Mouse (Mus musculus): Measurements from ENCODE around the gene Cxcl10. TPM values are rescaled to one million over a fixed set of nuclear protein-coding genes. Genes with fewer than 3 reads are reported as not detected.
A peak's percentile ranks its signal among the peaks of the same experiment; 100 is the strongest.

Cxcl10 gene
- polyA plus RNA-seq, 1 experiment from 2014 or later, result 29.8 TPM

GRCm38 (mm10) chr5:92376795-92377405, 28.2 kb upstream of the Cxcl10 start:
- no peaks in the 10 kb centered on the region for H3K79me2 ChIP-seq (ENCODE audit: inconsistent target)
- 91% methylated on average over 12 of the region's 13 CpGs for WGBS (ENCODE audit: missing documents)
- H3K36me3 ChIP-seq (ENCODE audit: inconsistent target), result no peaks in the 10 kb centered on the region
- H3K27ac ChIP-seq, result no peak overlapping the region
- no peak overlapping the region for H3K4me3 ChIP-seq (ENCODE audit: inconsistent target)

- peak overlapping the region; percentile 92 for H3K27ac ChIP-seq
- no peaks in the 10 kb centered on the region for H3K36me3 ChIP-seq (ENCODE audit: inconsistent target)
- H3K79me2 ChIP-seq (ENCODE audit: inconsistent target), result no peaks in the 10 kb centered on the region
- H3K4me3 ChIP-seq (ENCODE audit: inconsistent target), result peak overlapping the region; percentile 19; the same call in 1 of the 2 replicates
- 7% methylated on average over 17 of the region's 17 CpGs for WGBS (ENCODE audit: missing documents)
Measured at GRCm38 (mm10) chr5:92375368-92375767, 26.7 kb upstream of the Cxcl10 start.

GRCm38 (mm10) chr5:92374721-92375142, 26.0 kb upstream of the Cxcl10 start:
- WGBS (ENCODE audit: missing documents), result 1% methylated on average over 6 of the region's 6 CpGs
- H3K4me3 ChIP-seq (ENCODE audit: inconsistent target), result peak overlapping the region; percentile 19; the same call in 1 of the 2 replicates
- H3K79me2 ChIP-seq (ENCODE audit: inconsistent target), result no peaks in the 10 kb centered on the region
- peak overlapping the region; percentile 92 for H3K27ac ChIP-seq
- no peaks in the 10 kb centered on the region for H3K36me3 ChIP-seq (ENCODE audit: inconsistent target)

- no peak overlapping the region for H3K4me3 ChIP-seq (ENCODE audit: inconsistent target)
- H3K36me3 ChIP-seq (ENCODE audit: inconsistent target), result no peaks in the 10 kb centered on the region
- 20% methylated on average over 2 of the region's 2 CpGs for WGBS (ENCODE audit: missing documents)
- H3K27ac ChIP-seq, result no peak overlapping the region
- H3K79me2 ChIP-seq (ENCODE audit: inconsistent target), result no peaks in the 10 kb centered on the region
Measured at GRCm38 (mm10) chr5:92372605-92373004, 23.9 kb upstream of the Cxcl10 start.

GRCm38 (mm10) chr5:92371361-92371976, 22.8 kb upstream of the Cxcl10 start:
- Histone ChIP-seq H3K79me2 (ENCODE audit: inconsistent target) (no peaks in the 10 kb centered on the region), H3K27ac (no peak overlapping the region), H3K36me3 (ENCODE audit: inconsistent target) (no peaks in the 10 kb centered on the region), H3K4me3 (ENCODE audit: inconsistent target) (no peak overlapping the region)
- 85% methylated on average over 14 of the region's 14 CpGs for WGBS (ENCODE audit: missing documents)

DNA sequence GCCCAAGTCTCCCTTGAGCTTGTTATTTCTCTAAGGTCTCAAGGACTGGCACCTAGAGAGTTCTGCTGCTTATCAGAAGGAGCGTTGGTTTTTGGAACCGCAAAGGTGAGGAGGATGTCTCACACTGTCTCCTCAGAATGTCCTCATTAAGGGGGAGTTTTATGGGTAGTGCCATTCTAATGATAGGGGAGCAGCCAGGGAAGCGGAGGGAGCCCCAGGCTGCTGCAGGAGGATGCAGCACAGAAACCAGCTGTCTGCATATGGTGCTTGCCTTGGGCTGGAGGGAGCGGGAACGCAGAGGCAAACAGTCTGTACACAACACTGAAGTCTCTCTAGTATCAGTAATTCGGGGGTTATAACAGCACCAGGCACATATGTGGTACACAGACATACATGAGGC, 22.2 kb upstream of the Cxcl10 start:
- H3K27ac ChIP-seq, result no peak overlapping the region
- no peak overlapping the region for H3K4me3 ChIP-seq (ENCODE audit: inconsistent target)
- 98% methylated on average over 6 of the region's 6 CpGs for WGBS (ENCODE audit: missing documents)
- no peaks in the 10 kb centered on the region for H3K79me2 ChIP-seq (ENCODE audit: inconsistent target)
- no peaks in the 10 kb centered on the region for H3K36me3 ChIP-seq (ENCODE audit: inconsistent target)

DNA sequence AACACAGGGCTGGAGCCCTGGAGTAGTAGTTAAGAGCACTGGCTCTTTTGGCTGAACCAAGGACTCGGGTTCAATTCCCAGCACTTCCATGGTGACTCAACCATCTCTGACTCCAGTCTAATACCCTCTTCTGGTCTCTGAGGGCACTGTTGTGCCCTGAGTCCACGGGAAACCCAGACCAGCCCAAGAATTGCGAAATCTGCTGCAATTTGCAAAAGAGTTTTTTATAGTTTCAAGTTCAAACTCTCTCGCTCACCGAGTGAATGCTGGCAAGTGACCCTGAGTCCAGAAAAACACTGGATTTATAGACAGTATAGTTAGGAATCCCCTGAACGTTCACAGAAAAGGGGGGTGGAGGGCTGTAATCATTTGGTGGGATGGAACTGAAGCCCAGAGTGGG, 21.7 kb upstream of the Cxcl10 start:
- WGBS (ENCODE audit: missing documents), result 35% methylated on average over 6 of the region's 6 CpGs
- no peak overlapping the region for H3K27ac ChIP-seq
- no peaks in the 10 kb centered on the region for H3K79me2 ChIP-seq (ENCODE audit: inconsistent target)
- no peak overlapping the region for H3K4me3 ChIP-seq (ENCODE audit: inconsistent target)
- H3K36me3 ChIP-seq (ENCODE audit: inconsistent target), result no peaks in the 10 kb centered on the region

DNA sequence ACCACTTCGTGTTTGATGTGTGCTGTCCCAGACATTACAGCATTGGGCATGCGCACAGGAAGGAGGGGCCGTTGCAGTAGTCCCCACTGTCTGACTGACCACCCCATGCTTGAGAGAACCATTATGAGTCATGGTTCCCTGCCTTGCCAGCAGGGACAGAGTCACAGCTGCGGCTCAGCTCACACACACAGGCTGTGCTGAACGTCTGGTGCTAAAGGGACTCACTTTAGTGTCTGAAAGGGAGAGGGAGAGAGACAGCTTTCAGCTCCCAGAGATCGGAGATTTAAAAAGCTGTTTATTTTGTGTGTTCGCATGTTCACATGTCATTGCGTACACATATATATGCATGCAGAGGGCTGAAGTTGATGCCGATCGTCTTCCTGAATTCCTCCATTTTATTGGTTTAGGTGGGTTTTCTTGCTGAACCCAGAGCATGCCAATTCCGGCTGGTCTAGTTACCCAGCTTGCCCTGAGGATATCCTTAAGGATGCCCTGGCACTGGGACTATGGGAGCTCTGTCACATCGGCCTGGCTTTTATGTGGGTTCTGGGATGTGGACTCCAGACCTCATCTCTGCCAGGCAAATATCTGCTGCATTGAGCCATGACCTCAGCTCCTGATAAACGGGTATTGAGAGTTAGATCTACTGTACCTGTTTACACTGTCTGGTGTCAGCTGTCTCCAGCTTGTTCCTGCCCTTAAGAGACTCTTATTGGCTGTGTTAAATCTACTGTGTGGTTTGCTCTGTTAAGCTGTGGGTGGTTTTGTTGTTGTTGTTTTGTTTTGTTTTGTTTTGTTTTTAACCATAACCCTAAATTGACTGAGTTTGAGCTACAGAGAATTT, 20.7 kb upstream of the Cxcl10 start:
- Histone ChIP-seq H3K36me3 (ENCODE audit: inconsistent target) (no peaks in the 10 kb centered on the region), H3K79me2 (ENCODE audit: inconsistent target) (no peaks in the 10 kb centered on the region), H3K27ac (peak overlapping the region; percentile 42), H3K4me3 (ENCODE audit: inconsistent target) (no peak overlapping the region)
- WGBS (ENCODE audit: missing documents), result 59% methylated on average over 13 of the region's 13 CpGs

- H3K4me3 ChIP-seq (ENCODE audit: inconsistent target), result no peak overlapping the region
- H3K79me2 ChIP-seq (ENCODE audit: inconsistent target), result no peaks in the 10 kb centered on the region
- 6% methylated on average over 9 of the region's 10 CpGs for WGBS (ENCODE audit: missing documents)
- H3K27ac ChIP-seq, result peak overlapping the region; percentile 42
- H3K36me3 ChIP-seq (ENCODE audit: inconsistent target), result no peaks in the 10 kb centered on the region
Measured at GRCm38 (mm10) chr5:92368392-92368791, 19.7 kb upstream of the Cxcl10 start.

DNA sequence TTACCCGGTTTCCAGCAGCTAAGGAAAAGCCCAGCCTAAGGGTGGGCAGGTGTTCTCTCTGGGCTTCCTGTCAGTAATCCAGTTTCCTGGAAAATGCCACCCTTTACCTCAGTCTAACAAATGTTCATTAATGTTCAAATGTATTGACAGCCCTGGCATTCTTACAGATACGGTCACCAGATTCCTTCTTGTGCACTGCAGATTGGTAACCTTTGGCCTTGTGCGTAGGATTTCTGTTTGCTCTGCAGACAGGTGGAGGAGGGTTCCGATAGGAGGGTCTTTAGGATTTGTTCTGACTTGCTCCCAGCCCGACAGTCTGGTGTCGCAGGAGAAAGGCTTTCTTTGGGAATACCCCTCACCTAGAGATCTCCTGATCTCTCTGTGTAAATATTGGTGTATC, 17.9 kb upstream of the Cxcl10 start:
- Histone ChIP-seq H3K4me3 (ENCODE audit: inconsistent target) (no peak overlapping the region), H3K79me2 (ENCODE audit: inconsistent target) (no peaks in the 10 kb centered on the region), H3K27ac (no peak overlapping the region), H3K36me3 (ENCODE audit: inconsistent target) (no peaks in the 10 kb centered on the region)
- WGBS (ENCODE audit: missing documents), result 94% methylated on average over 6 of the region's 6 CpGs

- Histone ChIP-seq H3K36me3 (ENCODE audit: inconsistent target) (no peaks in the 10 kb centered on the region), H3K79me2 (ENCODE audit: inconsistent target) (no peaks in the 10 kb centered on the region)
- 92% methylated on average over 9 of the region's 11 CpGs for WGBS (ENCODE audit: missing documents)
Measured at GRCm38 (mm10) chr5:92365146-92365705, 16.5 kb upstream of the Cxcl10 start.

DNA sequence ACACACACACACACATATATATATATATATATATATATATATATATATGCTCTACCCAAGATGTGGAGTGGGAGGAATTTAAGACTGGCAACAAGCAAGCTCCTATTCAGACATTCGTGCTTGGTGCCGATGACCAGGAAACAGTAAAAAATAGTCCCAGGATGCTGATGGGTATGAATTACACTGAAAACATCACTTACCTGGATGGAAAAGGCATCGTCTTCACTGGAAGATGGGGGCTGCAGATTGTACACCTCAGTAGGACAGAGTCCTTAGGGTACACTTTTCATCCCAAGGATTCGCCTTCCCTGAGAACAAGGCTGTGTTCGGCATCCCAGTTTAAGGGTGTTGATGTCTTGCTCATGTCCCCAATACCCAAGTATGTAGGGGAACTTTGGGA, 15.3 kb upstream of the Cxcl10 start:
- no peak overlapping the region for H3K27ac ChIP-seq
- WGBS (ENCODE audit: missing documents), result 100% methylated on average over 3 of the region's 5 CpGs
- H3K4me3 ChIP-seq (ENCODE audit: inconsistent target), result no peak overlapping the region

More at GRCm38 (mm10) chr5:92365146-92365705, 16.5 kb upstream of the Cxcl10 start:
- Histone ChIP-seq H3K27ac (no peak overlapping the region), H3K4me3 (ENCODE audit: inconsistent target) (no peak overlapping the region)

GRCm38 (mm10) chr5:92363179-92363578, 14.5 kb upstream of the Cxcl10 start:
- Histone ChIP-seq H3K36me3 (ENCODE audit: inconsistent target) (no peaks in the 10 kb centered on the region), H3K27ac (no peak overlapping the region), H3K79me2 (ENCODE audit: inconsistent target) (no peaks in the 10 kb centered on the region), H3K4me3 (ENCODE audit: inconsistent target) (no peak overlapping the region)
- WGBS (ENCODE audit: missing documents), result 39% methylated on average over 4 of the region's 4 CpGs

More for the DNA sequence above, 15.3 kb upstream of the Cxcl10 start:
- Histone ChIP-seq H3K79me2 (ENCODE audit: inconsistent target) (no peaks in the 10 kb centered on the region), H3K36me3 (ENCODE audit: inconsistent target) (no peaks in the 10 kb centered on the region)

DNA sequence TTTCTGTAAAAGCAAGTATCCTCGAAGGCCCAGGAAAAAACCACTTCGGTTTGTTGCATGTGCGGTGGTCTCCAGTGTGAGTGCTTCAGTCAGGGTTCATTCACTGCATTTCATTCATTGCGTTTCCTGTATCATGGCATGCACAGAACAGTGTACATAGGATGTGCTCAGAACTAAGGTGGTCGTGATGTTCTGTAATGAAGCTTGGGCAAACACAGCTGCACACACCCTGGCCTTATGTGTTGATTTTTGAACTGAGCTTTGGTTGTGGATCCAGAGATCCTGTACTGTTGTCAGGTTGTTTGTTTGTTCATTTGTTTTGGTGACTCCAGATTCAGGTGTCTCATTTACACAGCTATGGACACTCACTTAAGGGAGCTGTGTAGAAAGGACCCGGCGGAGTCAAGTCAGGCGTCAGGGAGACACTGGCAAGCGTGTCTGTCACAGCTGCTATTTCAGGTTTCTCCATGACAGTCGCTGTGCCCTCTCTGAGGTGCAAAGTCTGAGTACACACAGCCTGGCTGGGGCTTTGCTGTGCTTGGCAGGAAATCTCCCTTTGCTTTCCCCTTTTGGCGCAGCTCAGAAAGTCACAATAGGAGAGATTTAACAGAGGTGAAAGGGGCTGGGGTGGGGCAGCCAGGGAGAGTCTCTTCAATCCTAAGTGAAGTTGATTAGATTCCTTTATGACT, 10.2 kb upstream of the Cxcl10 start:
- WGBS (ENCODE audit: missing documents), result 93% methylated on average over 11 of the region's 11 CpGs
- H3K27ac ChIP-seq, result no peak overlapping the region

More for the DNA sequence above, 10.2 kb upstream of the Cxcl10 start:
- Histone ChIP-seq H3K79me2 (ENCODE audit: inconsistent target) (no peaks in the 10 kb centered on the region), H3K4me3 (ENCODE audit: inconsistent target) (no peak overlapping the region), H3K36me3 (ENCODE audit: inconsistent target) (no peaks in the 10 kb centered on the region)

Data from macrophage (primary cell).